Mouse (Mus musculus) bone marrow, adult 2 months (tissue): ENCODE data around the gene Stk32c. TPM values are rescaled to one million over a fixed set of nuclear protein-coding genes. Genes with fewer than 3 reads are reported as not detected.

Source experiments
- H3K27ac ChIP-seq: fragments of 200-500 bp; 2 replicates; pipeline ENCODE4 v1.5.1; 2012; ENCODE audit warnings: low read depth, mild to moderate bottlenecking, control low read depth, inconsistent platforms, low read length; ENCODE audit not compliant: control insufficient read depth, poor library complexity, insufficient read depth
- H3K4me1 ChIP-seq: fragments of 200-500 bp; 2 replicates; pipeline ENCODE4 v1.6.1; 2011; ENCODE audit warnings: low read length; ENCODE audit not compliant: control insufficient read depth, insufficient read depth
- H3K4me3 ChIP-seq: fragments of 200-500 bp; replicated peaks from 2 replicates; pipeline ENCODE3; 2011; ENCODE audit warnings: mild to moderate bottlenecking, low read depth, low read length, control low read depth; ENCODE audit not compliant: control insufficient read depth
- CTCF ChIP-seq: fragments of 200-500 bp; IDR thresholded peaks from 2 replicates; pipeline ENCODE4 v1.5.1; 2011; ENCODE audit warnings: low read length, control low read depth; ENCODE audit not compliant: control insufficient read depth, insufficient read depth
- POLR2A ChIP-seq: fragments of 200-500 bp; IDR thresholded peaks from 2 replicates; pipeline ENCODE4 v1.6.1; 2011; ENCODE audit warnings: low read depth, mild to moderate bottlenecking, control low read depth, low read length, borderline replicate concordance; ENCODE audit not compliant: control insufficient read depth
- WGBS: fragments of 180-500 bp; shearing (Covaris S2); methylation state at CpG from one replicate; pipeline ENCODE4 v1.1.7; 2018; 5-methylcytosine and 5-hydroxymethylcytosine counted together
- polyA plus RNA-seq: library from polyadenylated mRNA; stranded (reverse); fragments of >200 nt; gene quantifications from 2 replicates; pipeline ENCODE4 v1.2.4, GENCODE M21; 2011; ENCODE audit warnings: low replicate concordance; ENCODE audit not compliant: missing spikeins, insufficient read depth, insufficient read length

Gene Stk32c
- polyA plus RNA-seq, 1 experiment, result 3.2 TPM

GRCm38 (mm10) chr7:139086195-139087158 lies 126.6 kb downstream of the Stk32c start:
- H3K4me3 ChIP-seq, result no peak overlapping the region
- TF ChIP-seq CTCF (no peak), POLR2A (no peak)
- H3K4me1 ChIP-seq, result no peaks in the 10 kb centered on the region
- H3K27ac ChIP-seq, result no peak overlapping the region
- 10% methylated on average over 61 of the region's 61 CpGs for WGBS

GRCm38 (mm10) chr7:139085629-139086194 lies 127.4 kb downstream of the Stk32c start, which contains the start of gene Dpysl4:
Dpysl4 (plus strand) TSS chr7:139086001.
- 13% methylated on average over 32 of the region's 32 CpGs for WGBS
- H3K4me3 ChIP-seq, result no peak within 1 kb of the TSS

GRCm38 (mm10) chr7:139084316-139084715 lies 128.8 kb downstream of the Stk32c start:
- no peak overlapping the region for H3K4me3 ChIP-seq
- H3K27ac ChIP-seq, result no peak overlapping the region
- WGBS, result 52% methylated on average over 1 of the region's 1 CpGs
- no peaks in the 10 kb centered on the region for H3K4me1 ChIP-seq
- TF ChIP-seq POLR2A, result no peak
- TF ChIP-seq CTCF, result no peak

More at GRCm38 (mm10) chr7:139085629-139086194, 127.4 kb downstream of the Stk32c start, which contains the start of gene Dpysl4:
- no peak within 1 kb of the TSS for H3K27ac ChIP-seq
- TF ChIP-seq CTCF, result no peak
- no peaks in the 10 kb centered on the region for H3K4me1 ChIP-seq

DNA sequence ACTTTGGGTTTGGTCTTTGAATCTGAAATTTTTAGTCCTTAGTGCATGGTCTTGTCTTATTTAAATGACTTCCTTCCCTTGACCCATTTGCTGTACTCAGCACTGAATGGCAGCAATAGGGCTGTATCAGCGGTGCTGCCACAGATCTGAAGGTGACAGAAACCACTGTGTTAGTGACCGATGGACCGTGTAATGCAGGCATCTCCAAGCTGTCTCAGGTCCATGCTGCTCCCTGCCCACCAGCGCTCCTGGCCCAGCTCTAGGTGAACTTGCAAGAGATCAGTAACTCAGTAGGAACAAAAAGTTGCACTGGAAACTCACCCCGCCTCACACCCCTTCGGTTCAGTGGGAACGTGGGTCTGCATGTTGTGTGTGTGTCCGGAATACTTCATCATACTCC lies 130.8 kb downstream of the Stk32c start:
- H3K4me1 ChIP-seq, result no peaks in the 10 kb centered on the region
- H3K27ac ChIP-seq, result no peak overlapping the region
- TF ChIP-seq CTCF, result no peak
- no peak for TF ChIP-seq POLR2A
- WGBS, result 82% methylated on average over 8 of the region's 8 CpGs
- no peak overlapping the region for H3K4me3 ChIP-seq

DNA sequence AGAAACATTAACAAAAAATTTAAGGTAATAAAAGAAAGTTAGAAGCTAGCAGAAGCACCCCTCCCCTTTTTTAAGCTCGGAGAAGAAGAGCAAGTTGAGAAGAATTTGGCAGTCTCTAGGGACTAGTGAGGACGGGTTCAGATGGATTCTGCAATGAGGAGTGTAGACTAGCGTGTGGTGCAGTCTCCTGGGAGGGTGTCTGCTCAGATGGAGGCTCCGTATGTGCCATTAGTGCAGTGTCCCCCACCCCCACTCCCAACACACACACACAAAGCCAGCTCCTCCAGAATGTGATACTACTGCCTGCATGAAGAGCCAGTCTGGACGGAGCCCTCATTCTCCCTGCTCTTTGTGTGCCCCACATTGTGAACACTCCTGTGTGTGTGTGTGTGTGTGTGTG lies 131.9 kb downstream of the Stk32c start:
- H3K27ac ChIP-seq, result no peak overlapping the region
- no peak overlapping the region for H3K4me3 ChIP-seq
- TF ChIP-seq CTCF, result no peak
- TF ChIP-seq POLR2A, result no peak
- 75% methylated on average over 5 of the region's 5 CpGs for WGBS
- no peaks in the 10 kb centered on the region for H3K4me1 ChIP-seq

GRCm38 (mm10) chr7:139080714-139081113 lies 132.4 kb downstream of the Stk32c start:
- Histone ChIP-seq H3K4me1 (no peaks in the 10 kb centered on the region), H3K4me3 (no peak overlapping the region), H3K27ac (no peak overlapping the region)
- WGBS, result 62% methylated on average over 4 of the region's 4 CpGs
- TF ChIP-seq POLR2A (no peak), CTCF (no peak)

DNA sequence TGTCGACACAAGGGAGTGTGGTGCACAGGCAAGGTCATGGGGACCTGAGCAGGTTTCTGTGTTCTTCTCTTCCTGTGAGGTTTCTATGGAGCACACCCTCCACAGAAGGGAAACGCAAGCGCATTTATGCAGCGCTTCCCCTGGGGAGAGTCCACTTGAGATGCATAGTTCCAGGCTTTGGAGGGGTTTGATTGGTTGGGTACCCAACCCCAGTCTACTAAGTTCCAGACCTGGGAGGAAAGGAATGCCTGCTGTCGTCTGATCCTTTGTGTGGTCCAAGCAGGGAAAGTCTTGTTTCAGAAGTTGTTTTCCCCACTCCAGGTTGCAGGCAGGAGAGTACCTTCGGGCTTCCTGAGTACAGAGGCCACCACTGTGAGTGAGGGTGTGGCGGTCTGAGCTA lies 134.0 kb downstream of the Stk32c start:
- Histone ChIP-seq H3K4me3 (no peak overlapping the region), H3K27ac (no peak overlapping the region), H3K4me1 (no peaks in the 10 kb centered on the region)
- TF ChIP-seq CTCF (no peak), POLR2A (no peak)
- 77% methylated on average over 7 of the region's 7 CpGs for WGBS

- TF ChIP-seq POLR2A (no peak), CTCF (no peak)
- 72% methylated on average over 6 of the region's 6 CpGs for WGBS
Observed at GRCm38 (mm10) chr7:139078181-139078580, 134.9 kb downstream of the Stk32c start.

More at GRCm38 (mm10) chr7:139078181-139078580, 134.9 kb downstream of the Stk32c start:
- H3K27ac ChIP-seq, result no peak overlapping the region
- no peaks in the 10 kb centered on the region for H3K4me1 ChIP-seq
- H3K4me3 ChIP-seq, result no peak overlapping the region
